Mouse (Mus musculus): ENCODE results near the gene Asb4.

GRCm38 (mm10) chr6:5421442-5421841 is 38.3 kb downstream of the Asb4 start:
- no peak for TF ChIP-seq CTCF (IDR thresholded peaks at IDR 0.05)
- no peak for TF ChIP-seq EP300 (IDR thresholded peaks at IDR 0.05)

Measured in lung, postnatal 0 days (tissue).